Mouse (Mus musculus): ENCODE data around the gene Noct. TPM values are rescaled to one million over a fixed set of nuclear protein-coding genes. Genes with fewer than 3 reads are reported as not detected.

Noct gene
- polyA plus RNA-seq, 1 experiment from 2014 or later = 29.0 TPM

DNA sequence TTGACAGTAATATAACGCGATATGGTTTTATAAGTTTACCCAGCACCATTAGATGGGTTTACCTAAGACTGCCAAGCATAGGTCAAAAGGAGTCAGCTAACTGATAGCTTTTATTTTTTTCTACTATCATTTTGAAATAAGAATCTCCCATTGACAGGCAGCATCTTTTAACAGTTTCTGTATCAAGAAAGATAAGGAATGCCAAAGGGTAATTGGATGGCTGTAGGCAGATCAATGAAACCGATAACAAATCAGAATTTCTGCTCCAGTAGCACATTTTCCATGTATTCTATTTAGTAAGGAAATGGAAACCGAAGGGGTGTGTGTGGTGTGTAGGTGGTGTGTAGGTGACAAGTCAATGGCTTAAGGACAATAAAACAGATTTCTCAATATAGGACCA is 54.2 kb downstream of the Noct start:
- ATAC-seq (replicated peaks; ENCODE audit: low FRiP score) (no peak), DNase-seq (ENCODE audit: low spot score) (no peak)
- Histone ChIP-seq H3K27ac (ENCODE audit: low read depth, low read length) (no peak overlapping the region), H3K4me1 (replicated peaks; ENCODE audit: control insufficient read depth, insufficient read depth, low read length) (peaks cover 17% of the 10 kb centered on the region), H3K9me3 (ENCODE audit: control insufficient read depth, low read length) (no peaks in the 10 kb centered on the region), H3K9ac (ENCODE audit: low read depth, low read length) (no peak overlapping the region), H3K36me3 (ENCODE audit: control insufficient read depth, insufficient read depth, low read length) (no peaks in the 10 kb centered on the region), H3K4me3 (ENCODE audit: low read depth, low read length) (no peak overlapping the region; the same call in 1 of the 2 replicates), H3K4me2 (peak overlapping the region; percentile 85; the same call in 1 of the 2 replicates), H3K27me3 (replicated peaks; ENCODE audit: control insufficient read depth, insufficient read depth, low read length) (no peaks in the 10 kb centered on the region)
- 73% methylated on average over 4 of the region's 4 CpGs for WGBS

DNA sequence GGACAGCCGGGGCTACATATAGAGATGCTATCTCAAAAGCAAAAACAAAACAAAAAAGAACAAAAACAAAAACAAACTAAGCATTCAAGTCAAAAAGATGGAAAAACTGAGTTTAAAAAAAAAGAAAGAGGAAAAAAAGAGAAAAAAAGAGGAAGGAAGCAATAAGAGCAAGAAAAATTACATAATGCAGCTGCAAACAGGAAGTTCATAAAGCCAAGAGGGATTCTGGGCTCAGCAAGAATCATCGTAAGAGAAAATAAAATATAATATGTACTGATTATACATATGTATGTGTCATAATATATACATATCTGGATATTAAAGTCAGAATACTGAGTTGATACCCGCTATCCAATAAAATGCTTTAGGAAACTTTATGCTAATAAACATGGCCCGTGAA is 57.5 kb downstream of the Noct start:
- DNase-seq (ENCODE audit: low spot score) (no peak), ATAC-seq (replicated peaks; ENCODE audit: low FRiP score) (no peak)
- Histone ChIP-seq H3K9me3 (ENCODE audit: control insufficient read depth, low read length) (no peaks in the 10 kb centered on the region), H3K27ac (ENCODE audit: low read depth, low read length) (no peak overlapping the region), H3K4me3 (ENCODE audit: low read depth, low read length) (no peak overlapping the region), H3K4me2 (no peak overlapping the region), H3K9ac (ENCODE audit: low read depth, low read length) (no peak overlapping the region), H3K4me1 (replicated peaks; ENCODE audit: control insufficient read depth, insufficient read depth, low read length) (peaks cover 10% of the 10 kb centered on the region; the same call in 1 of the 2 replicates), H3K36me3 (ENCODE audit: control insufficient read depth, insufficient read depth, low read length) (no peaks in the 10 kb centered on the region), H3K27me3 (replicated peaks; ENCODE audit: control insufficient read depth, insufficient read depth, low read length) (no peaks in the 10 kb centered on the region)
- WGBS = 87% methylated on average over 4 of the region's 4 CpGs

DNA sequence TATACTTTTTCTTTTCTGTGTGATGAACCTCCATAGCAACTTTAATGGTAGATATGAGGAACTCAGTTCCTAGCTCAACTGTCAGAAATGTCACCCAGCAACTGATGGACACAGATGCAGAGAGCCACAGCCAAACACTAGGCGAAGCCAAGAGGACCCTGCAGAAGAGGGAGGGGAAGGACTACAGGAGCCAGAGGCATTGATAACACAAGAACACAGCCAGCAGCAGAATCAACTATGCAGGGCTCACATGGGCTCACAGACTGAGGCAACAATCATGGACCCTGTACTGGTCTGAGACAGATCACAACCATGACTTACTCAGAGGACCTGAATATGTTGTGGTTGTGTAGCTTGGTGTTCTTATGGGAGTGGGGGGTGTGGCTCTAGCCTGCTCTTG is 60.1 kb downstream of the Noct start:
- no peak for ATAC-seq (replicated peaks; ENCODE audit: low FRiP score)
- Histone ChIP-seq H3K27me3 (replicated peaks; ENCODE audit: control insufficient read depth, insufficient read depth, low read length) (no peaks in the 10 kb centered on the region), H3K4me3 (ENCODE audit: low read depth, low read length) (no peak overlapping the region), H3K9me3 (ENCODE audit: control insufficient read depth, low read length) (no peaks in the 10 kb centered on the region), H3K27ac (ENCODE audit: low read depth, low read length) (no peak overlapping the region), H3K4me1 (replicated peaks; ENCODE audit: control insufficient read depth, insufficient read depth, low read length) (0 out of 2 replicates have a peak, but pooled peaks cover 2% of the 10 kb centered on the region), H3K36me3 (ENCODE audit: control insufficient read depth, insufficient read depth, low read length) (no peaks in the 10 kb centered on the region), H3K9ac (ENCODE audit: low read depth, low read length) (no peak overlapping the region), H3K4me2 (no peak overlapping the region)
- 69% methylated on average over 1 of the region's 1 CpGs for WGBS
- no peak for DNase-seq (ENCODE audit: low spot score)

DNA sequence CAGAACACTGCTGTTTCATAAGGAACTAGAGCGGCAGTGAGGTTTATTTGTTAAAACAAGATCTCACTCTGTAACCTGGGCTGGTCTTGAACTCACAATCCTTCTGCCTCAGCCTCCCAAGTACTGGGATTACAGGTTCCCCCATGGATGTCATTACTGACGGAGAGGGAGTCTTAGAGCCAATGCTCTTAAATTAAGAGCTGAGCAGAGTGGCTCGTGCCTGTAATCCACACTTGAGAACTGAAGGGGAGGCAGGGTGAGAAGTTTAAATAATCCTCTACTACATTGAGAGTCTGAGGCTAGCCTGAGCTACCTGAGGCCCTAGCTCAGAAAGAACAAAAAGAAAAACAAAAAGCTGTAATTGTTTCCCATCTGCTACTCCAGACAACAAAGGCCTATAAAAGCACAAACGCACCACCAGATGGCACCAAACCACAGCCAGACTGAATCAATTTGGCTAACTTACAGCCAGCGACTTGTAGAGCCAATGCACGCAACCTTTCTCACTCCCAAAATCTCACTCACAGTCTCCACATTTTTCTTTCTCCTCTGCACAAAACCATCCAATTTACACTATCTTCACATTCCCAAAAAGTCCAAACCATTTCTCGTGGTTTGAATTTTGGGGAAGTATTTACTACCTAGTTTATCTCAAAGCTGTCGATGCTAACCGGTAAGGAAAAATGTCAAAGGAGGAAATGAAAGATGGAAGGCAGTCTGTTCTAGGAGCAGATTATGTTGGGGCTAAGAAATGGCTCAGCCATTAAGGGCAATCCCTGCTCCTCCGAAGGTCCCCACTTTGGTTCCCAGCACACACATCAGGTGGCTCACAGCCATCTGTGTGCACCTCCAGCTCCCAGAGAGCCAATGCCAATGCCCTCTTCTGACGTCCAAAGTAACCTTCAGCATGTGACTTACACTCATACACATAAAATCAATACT is 64.9 kb downstream of the Noct start:
- Histone ChIP-seq H3K9ac (ENCODE audit: low read depth, low read length) (no peak overlapping the region), H3K9me3 (ENCODE audit: control insufficient read depth, low read length) (no peaks in the 10 kb centered on the region), H3K27ac (ENCODE audit: low read depth, low read length) (no peak overlapping the region), H3K4me3 (ENCODE audit: low read depth, low read length) (no peak overlapping the region), H3K4me2 (no peak overlapping the region), H3K27me3 (replicated peaks; ENCODE audit: control insufficient read depth, insufficient read depth, low read length) (no peaks in the 10 kb centered on the region), H3K36me3 (ENCODE audit: control insufficient read depth, insufficient read depth, low read length) (peaks cover 5% of the 10 kb centered on the region; the same call in 1 of the 2 replicates), H3K4me1 (replicated peaks; ENCODE audit: control insufficient read depth, insufficient read depth, low read length) (no peaks in the 10 kb centered on the region)
- no peak for ATAC-seq (replicated peaks; ENCODE audit: low FRiP score)
- peak; percentile 51 for DNase-seq (ENCODE audit: low spot score)
- 57% methylated on average over 11 of the region's 11 CpGs for WGBS

DNA sequence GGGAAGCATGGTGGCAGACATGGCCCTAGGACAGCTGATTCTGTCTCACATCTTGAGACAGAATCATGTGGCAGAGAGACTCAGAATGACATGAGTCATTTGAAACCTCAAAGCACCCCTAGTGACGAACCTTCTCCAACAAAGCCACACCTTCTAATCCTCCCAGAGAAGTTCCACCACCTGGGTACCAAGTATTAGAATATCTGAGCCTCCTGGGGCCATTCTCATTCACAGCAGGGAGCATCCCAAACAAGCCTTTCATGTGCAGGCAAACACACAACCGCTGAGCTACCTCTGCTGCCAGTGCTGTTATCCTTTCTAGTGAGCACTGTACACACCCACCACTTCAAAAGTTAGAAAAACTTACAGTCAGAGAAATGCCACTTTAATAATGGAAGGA is 70.0 kb downstream of the Noct start:
- Histone ChIP-seq H3K4me1 (replicated peaks; ENCODE audit: control insufficient read depth, insufficient read depth, low read length) (no peaks in the 10 kb centered on the region), H3K4me3 (ENCODE audit: low read depth, low read length) (no peak overlapping the region), H3K36me3 (ENCODE audit: control insufficient read depth, insufficient read depth, low read length) (peaks cover 8% of the 10 kb centered on the region; the same call in 1 of the 2 replicates), H3K4me2 (no peak overlapping the region), H3K27me3 (replicated peaks; ENCODE audit: control insufficient read depth, insufficient read depth, low read length) (no peaks in the 10 kb centered on the region), H3K9me3 (ENCODE audit: control insufficient read depth, low read length) (no peaks in the 10 kb centered on the region), H3K27ac (ENCODE audit: low read depth, low read length) (no peak overlapping the region), H3K9ac (ENCODE audit: low read depth, low read length) (no peak overlapping the region)
- DNase-seq (ENCODE audit: low spot score) = peak; percentile 21
- 73% methylated on average over 2 of the region's 2 CpGs for WGBS
- ATAC-seq (replicated peaks; ENCODE audit: low FRiP score) = no peak

DNA sequence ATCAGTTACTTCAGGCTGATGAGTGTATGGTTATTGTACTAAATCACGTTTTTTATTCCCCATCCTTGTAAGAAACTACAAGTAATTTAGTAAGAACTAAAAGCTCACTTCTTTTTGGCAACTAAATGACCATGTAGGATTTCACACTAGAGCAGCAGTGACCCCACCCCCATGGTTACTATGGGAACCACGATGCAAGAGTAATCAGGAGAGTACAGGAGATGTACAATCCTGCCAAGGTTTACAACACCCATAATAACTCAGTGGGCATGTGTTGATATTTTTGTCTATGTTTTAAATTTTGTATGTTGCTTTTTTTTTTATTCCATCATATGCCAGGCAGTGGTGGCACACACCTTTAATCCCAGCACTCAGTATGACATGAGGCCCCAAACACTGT is 71.0 kb downstream of the Noct start:
- ATAC-seq (replicated peaks; ENCODE audit: low FRiP score) (no peak), DNase-seq (ENCODE audit: low spot score) (peak; percentile 5)
- Histone ChIP-seq H3K4me3 (ENCODE audit: low read depth, low read length) (no peak overlapping the region), H3K36me3 (ENCODE audit: control insufficient read depth, insufficient read depth, low read length) (peaks cover 8% of the 10 kb centered on the region; the same call in 1 of the 2 replicates), H3K9ac (ENCODE audit: low read depth, low read length) (no peak overlapping the region), H3K4me2 (no peak overlapping the region), H3K27ac (ENCODE audit: low read depth, low read length) (no peak overlapping the region), H3K27me3 (replicated peaks; ENCODE audit: control insufficient read depth, insufficient read depth, low read length) (no peaks in the 10 kb centered on the region), H3K9me3 (ENCODE audit: control insufficient read depth, low read length) (no peaks in the 10 kb centered on the region), H3K4me1 (replicated peaks; ENCODE audit: control insufficient read depth, insufficient read depth, low read length) (no peaks in the 10 kb centered on the region)
- WGBS = 73% methylated on average over 2 of the region's 2 CpGs

DNA sequence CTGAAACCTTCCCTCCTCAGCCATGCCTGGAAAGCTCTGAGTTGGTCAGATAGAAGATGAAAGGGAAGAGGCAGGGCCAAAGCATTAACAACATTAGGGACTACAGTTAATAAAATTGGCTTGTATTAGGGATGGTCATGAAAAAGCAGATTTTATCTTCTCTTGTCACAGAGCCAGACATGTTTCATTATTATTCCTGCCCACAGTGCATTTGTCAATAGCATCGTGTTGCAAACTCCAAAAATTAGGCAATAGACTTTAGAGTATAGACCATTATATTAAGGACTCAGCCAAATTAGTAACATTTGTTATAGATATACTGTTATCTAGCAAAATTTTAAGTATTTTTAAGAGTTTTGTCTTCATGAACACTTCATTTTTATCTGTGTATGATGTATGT is 72.5 kb downstream of the Noct start:
- ATAC-seq (replicated peaks; ENCODE audit: low FRiP score) = no peak
- 68% methylated on average over 1 of the region's 1 CpGs for WGBS
- H3K9me3 ChIP-seq (ENCODE audit: control insufficient read depth, low read length) = no peaks in the 10 kb centered on the region

More for the DNA sequence above, 72.5 kb downstream of the Noct start:
- no peaks in the 10 kb centered on the region for H3K4me1 ChIP-seq (replicated peaks; ENCODE audit: control insufficient read depth, insufficient read depth, low read length)
- H3K4me2 ChIP-seq = no peak overlapping the region
- no peak overlapping the region for H3K27ac ChIP-seq (ENCODE audit: low read depth, low read length)
- no peaks in the 10 kb centered on the region for H3K27me3 ChIP-seq (replicated peaks; ENCODE audit: control insufficient read depth, insufficient read depth, low read length)
- H3K36me3 ChIP-seq (ENCODE audit: control insufficient read depth, insufficient read depth, low read length) = peaks cover 8% of the 10 kb centered on the region; the same call in 1 of the 2 replicates
- H3K9ac ChIP-seq (ENCODE audit: low read depth, low read length) = no peak overlapping the region
- H3K4me3 ChIP-seq (ENCODE audit: low read depth, low read length) = no peak overlapping the region
- DNase-seq (ENCODE audit: low spot score) = no peak
